Mouse (Mus musculus) kidney, postnatal 0 days (tissue): Measurements from ENCODE around the gene Mrpl2. TPM values are rescaled to one million over a fixed set of nuclear protein-coding genes. Genes with fewer than 3 reads are reported as not detected.
A peak's percentile ranks its signal among the peaks of the same experiment; 100 is the strongest.

Experiments used
- ATAC-seq: fragments of 200-750 bp; cut with Nextera tagmentation; replicated peaks from 2 replicates; pipeline ENCODE4 v1.8.0; 2017; ENCODE audit warnings: low read depth, moderate number of reproducible peaks, moderate TSS enrichment, moderate library complexity; ENCODE audit not compliant: low FRiP score
- DNase-seq: peaks from one replicate; pipeline ENCODE4 v3.0.0-alpha.2; 2016; ENCODE audit warnings: low spot score
- H3K27ac ChIP-seq: fragments of 300-500 bp; sonication (generic); 2 replicates; pipeline ENCODE4 v1.5.1; 2014; ENCODE audit warnings: mild to moderate bottlenecking
- H3K27me3 ChIP-seq: fragments of 300-500 bp; sonication (generic); 2 replicates; pipeline ENCODE4 v1.6.1; 2014; ENCODE audit warnings: low read length, mixed read lengths; ENCODE audit not compliant: insufficient read depth
- H3K36me3 ChIP-seq: fragments of 300-500 bp; sonication (generic); 2 replicates; pipeline ENCODE4 v1.6.1; 2014; ENCODE audit warnings: low read length, mixed read lengths; ENCODE audit not compliant: insufficient read depth
- H3K4me1 ChIP-seq: fragments of 300-500 bp; sonication (generic); replicated peaks from 2 replicates; pipeline ENCODE4 v1.6.1; 2014; ENCODE audit warnings: antibody characterized with exemption, low read length, mixed read lengths; ENCODE audit not compliant: insufficient read depth
- H3K4me2 ChIP-seq: fragments of 300-500 bp; sonication (generic); 2 replicates; pipeline ENCODE4 v1.6.1; 2014; ENCODE audit warnings: mild to moderate bottlenecking, low read length, moderate library complexity, mixed read lengths
- H3K4me3 ChIP-seq: fragments of 300-500 bp; sonication (generic); replicated peaks from 2 replicates; pipeline ENCODE4 v1.5.1; 2014; ENCODE audit warnings: low read depth, low read length
- H3K9ac ChIP-seq: fragments of 300-500 bp; sonication (generic); 2 replicates; pipeline ENCODE4 v1.6.1; 2014; ENCODE audit warnings: low read depth, low read length
- H3K9me3 ChIP-seq: fragments of 300-500 bp; sonication (generic); replicated peaks from 2 replicates; pipeline ENCODE4 v1.6.1; 2016; ENCODE audit warnings: low read length, inconsistent platforms, mixed read lengths
- CTCF ChIP-seq: IDR thresholded peaks from 2 replicates; pipeline ENCODE4 v1.5.1; 2016; ENCODE audit warnings: antibody characterized with exemption, low read depth, mild to moderate bottlenecking, moderate library complexity
- WGBS: fragments of 180-500 bp; shearing (Covaris S2); extraction: QIAGEN DNeasy Blood & Tissue Kit; methylation state at CpG from one replicate; pipeline ENCODE4 v1.1.7; 2014; 5-methylcytosine and 5-hydroxymethylcytosine counted together
- polyA plus RNA-seq: library from polyadenylated mRNA; unstranded; fragments of >200 nt; fragmentation: Nextera tagmentation; extraction: Ambion mirVana; gene quantifications from 2 replicates; pipeline ENCODE4 v1.2.1, GENCODE M21; 2015

Mrpl2 gene
- polyA plus RNA-seq, 1 experiment from 2014 or later = 144 TPM

DNA sequence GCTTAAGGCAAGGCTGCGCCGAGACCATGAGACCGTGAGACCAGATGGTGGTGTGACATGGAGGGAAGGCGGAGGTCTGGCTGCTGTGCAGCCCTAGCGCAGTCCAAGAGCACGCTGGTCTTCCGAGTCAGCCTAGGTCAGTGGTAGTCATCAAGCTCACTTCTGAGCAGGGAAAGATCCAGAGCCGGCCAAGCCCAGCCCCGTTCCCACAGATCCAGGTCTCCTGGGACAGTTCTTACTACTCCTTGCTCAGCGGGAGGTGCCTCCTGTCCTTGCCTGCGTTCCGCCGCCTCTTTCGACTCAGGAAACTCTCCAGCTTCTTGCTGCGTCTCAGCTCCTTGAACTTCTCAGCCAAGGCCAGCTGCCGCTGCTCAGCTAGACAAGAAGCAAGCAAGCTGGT is 21.7 kb downstream of the Mrpl2 start:
- no peaks in the 10 kb centered on the region for H3K27me3 ChIP-seq
- peaks cover 58% of the 10 kb centered on the region for H3K36me3 ChIP-seq
- no peak overlapping the region for H3K27ac ChIP-seq
- ATAC-seq (0 out of 2 replicates have a peak, but pooled peaks have one; percentile 37), DNase-seq (no peak)
- H3K9me3 ChIP-seq = no peaks in the 10 kb centered on the region
- no peak overlapping the region for H3K4me2 ChIP-seq
- 83% methylated on average over 16 of the region's 16 CpGs for WGBS
- no peak for TF ChIP-seq CTCF
- no peaks in the 10 kb centered on the region for H3K4me1 ChIP-seq
- no peak overlapping the region for H3K4me3 ChIP-seq
- H3K9ac ChIP-seq = no peak overlapping the region

DNA sequence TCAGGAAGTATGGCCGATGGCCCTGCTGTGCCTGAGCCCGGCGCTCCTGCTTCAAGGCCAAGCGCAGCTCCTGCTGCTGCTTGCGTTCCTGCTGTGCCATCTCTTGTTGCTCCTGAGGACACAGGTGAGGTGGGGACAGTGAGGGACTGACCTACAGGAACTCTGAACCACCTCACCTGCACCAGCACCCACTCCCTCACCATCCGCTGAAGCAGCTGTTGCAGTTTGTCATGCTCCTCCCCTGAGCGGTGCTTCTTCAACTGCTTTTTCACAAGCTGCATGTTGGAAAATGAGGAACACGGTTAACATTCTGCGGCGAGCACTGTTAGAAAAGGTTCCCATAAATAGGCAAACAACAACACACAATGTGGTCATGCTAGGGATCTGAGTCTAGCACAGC is 23.9 kb downstream of the Mrpl2 start:
- peaks cover 11% of the 10 kb centered on the region; the same call in 1 of the 2 replicates for H3K4me1 ChIP-seq
- no peak for TF ChIP-seq CTCF
- H3K36me3 ChIP-seq = peaks cover 37% of the 10 kb centered on the region
- no peak overlapping the region for H3K27ac ChIP-seq
- H3K4me3 ChIP-seq = no peak overlapping the region
- no peaks in the 10 kb centered on the region for H3K9me3 ChIP-seq
- ATAC-seq = no peak
- no peak for DNase-seq
- H3K9ac ChIP-seq = no peak overlapping the region
- WGBS = 95% methylated on average over 10 of the region's 10 CpGs
- H3K27me3 ChIP-seq = no peaks in the 10 kb centered on the region
- no peak overlapping the region for H3K4me2 ChIP-seq

DNA sequence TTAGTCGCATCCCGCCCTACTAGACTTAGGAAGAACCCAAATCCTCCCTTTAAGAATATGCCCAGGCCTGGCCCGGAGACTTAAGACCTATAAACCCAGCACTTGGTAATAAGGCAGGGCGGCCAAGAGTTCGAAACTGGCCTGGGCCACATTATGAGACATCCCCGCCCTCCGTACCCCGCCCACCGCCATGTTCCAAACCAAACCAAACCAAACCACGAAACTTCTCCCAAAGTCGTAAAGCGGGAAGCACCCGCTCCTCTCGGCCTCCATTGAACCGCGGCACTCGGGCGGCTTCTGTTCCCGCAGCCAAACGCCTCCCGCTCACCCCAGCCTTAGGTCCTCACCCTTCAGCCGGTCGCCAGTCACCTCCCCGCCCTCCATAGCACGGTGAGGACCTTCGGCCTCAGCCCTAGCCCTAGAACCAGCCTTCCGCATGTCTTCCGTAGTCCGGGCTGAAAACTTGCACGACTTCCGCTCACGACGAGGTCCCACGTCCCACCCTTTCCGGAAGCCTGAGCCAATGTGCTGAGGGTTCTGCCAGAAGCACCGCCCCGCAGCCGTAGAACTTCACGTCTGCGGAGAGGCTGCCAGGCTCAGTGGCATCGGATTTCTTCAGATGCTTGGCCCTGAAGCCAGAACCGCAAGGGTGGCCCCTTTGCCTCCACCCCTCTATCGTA is 28.0 kb downstream of the Mrpl2 start, which contains the start of gene Rrp36:
TSS of gene Rrp36 (minus strand) at position 503 of the 680 bp plus-strand sequence.
- peak within 1 kb of the TSS; percentile 81 for H3K4me3 ChIP-seq
- H3K9ac ChIP-seq = peak within 1 kb of the TSS; percentile 83
- H3K27me3 ChIP-seq = no peaks in the 10 kb centered on the region
- no peak for TF ChIP-seq CTCF
- DNase-seq (peak; percentile 98), ATAC-seq (peak; percentile 84)
- peaks cover 20% of the 10 kb centered on the region; the same call in 1 of the 2 replicates for H3K4me1 ChIP-seq
- H3K4me2 ChIP-seq = peak within 1 kb of the TSS; percentile 72
- H3K9me3 ChIP-seq = no peaks in the 10 kb centered on the region
- H3K36me3 ChIP-seq = peaks cover 36% of the 10 kb centered on the region
- peak within 1 kb of the TSS; percentile 91 for H3K27ac ChIP-seq
- under 1% methylated on average over 43 of the region's 43 CpGs for WGBS

DNA sequence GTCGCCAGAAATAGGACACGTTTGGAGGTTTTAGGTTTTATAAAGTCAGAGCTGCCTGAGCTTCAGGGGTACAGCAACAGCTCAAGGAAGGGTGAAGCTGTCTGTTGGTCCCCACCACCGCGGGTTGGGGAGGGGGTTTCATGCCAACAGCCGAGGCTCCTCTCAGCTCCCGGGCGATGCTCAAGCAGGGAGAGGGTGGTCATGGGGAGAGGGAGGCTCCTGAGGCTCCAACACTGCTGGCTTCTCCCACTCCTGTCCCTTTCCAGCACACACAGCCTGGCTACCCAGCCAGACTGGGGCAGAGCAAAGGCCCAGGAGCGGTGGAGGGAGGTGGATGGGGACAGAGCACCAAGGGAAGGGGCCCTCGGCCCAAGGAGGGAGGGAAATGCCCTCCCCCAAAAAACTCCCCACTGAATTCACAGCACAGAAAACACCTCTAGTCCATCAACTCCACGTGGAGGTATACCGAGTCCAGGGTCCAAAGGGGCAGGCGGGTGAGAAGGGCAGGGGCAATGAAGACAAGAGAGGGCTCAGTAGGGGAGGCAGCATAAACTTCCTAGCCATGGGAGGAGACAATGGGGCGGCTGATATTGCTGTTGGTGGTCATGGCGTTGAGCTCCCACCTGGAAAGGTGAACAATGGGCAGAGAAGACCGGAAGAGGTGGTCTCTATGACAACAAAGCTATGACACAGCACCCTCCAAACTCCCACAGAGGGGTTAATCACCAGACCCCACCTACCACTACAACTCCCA is 28.7 kb downstream of the Mrpl2 start:
- ATAC-seq (peak; percentile 18; the same call in 1 of the 2 replicates), DNase-seq (no peak)
- WGBS = 18% methylated on average over 15 of the region's 15 CpGs
- peak overlapping the region; percentile 81 for H3K4me3 ChIP-seq
- H3K4me2 ChIP-seq = peak overlapping the region; percentile 72
- no peaks in the 10 kb centered on the region for H3K27me3 ChIP-seq
- H3K9me3 ChIP-seq = no peaks in the 10 kb centered on the region
- H3K36me3 ChIP-seq = peaks cover 30% of the 10 kb centered on the region
- no peak for TF ChIP-seq CTCF
- H3K4me1 ChIP-seq = peaks cover 27% of the 10 kb centered on the region; the same call in 1 of the 2 replicates
- H3K9ac ChIP-seq = peak overlapping the region; percentile 83
- H3K27ac ChIP-seq = peak overlapping the region; percentile 91

DNA sequence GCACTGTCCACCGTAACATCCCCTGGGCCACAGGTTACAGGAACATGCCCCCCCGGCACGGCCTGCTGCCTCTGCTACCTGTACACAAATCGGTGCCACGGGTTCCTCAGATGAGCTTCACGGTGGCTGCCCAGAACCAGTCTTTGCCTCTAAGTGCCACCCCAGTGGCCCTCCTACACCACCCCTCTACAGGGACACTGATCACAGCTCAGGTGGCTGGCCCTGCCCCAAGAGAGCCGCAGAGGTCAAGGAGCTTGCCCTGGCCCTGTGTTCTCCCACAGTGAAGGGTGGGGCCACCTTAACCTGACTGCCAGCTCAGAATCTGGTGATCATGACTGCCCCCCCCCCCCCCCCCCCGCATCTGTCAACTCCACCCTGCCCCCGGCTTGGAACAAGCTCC is 32.4 kb downstream of the Mrpl2 start, which contains the start of gene Mea1:
TSS of gene Mea1 (plus strand) at position 378 of the 400 bp plus-strand sequence.
- H3K9me3 ChIP-seq = no peaks in the 10 kb centered on the region
- H3K27me3 ChIP-seq = no peaks in the 10 kb centered on the region
- DNase-seq (no peak), ATAC-seq (no peak)
- peak within 1 kb of the TSS; percentile 73 for H3K4me2 ChIP-seq
- H3K4me3 ChIP-seq = peak within 1 kb of the TSS; percentile 57
- H3K9ac ChIP-seq = peak within 1 kb of the TSS; percentile 66; the same call in 1 of the 2 replicates
- peak within 1 kb of the TSS; percentile 78; the same call in 1 of the 2 replicates for H3K27ac ChIP-seq
- peaks cover 32% of the 10 kb centered on the region for H3K36me3 ChIP-seq
- WGBS = 63% methylated on average over 8 of the region's 9 CpGs
- TF ChIP-seq CTCF = no peak
- peaks cover 31% of the 10 kb centered on the region; the same call in 1 of the 2 replicates for H3K4me1 ChIP-seq

DNA sequence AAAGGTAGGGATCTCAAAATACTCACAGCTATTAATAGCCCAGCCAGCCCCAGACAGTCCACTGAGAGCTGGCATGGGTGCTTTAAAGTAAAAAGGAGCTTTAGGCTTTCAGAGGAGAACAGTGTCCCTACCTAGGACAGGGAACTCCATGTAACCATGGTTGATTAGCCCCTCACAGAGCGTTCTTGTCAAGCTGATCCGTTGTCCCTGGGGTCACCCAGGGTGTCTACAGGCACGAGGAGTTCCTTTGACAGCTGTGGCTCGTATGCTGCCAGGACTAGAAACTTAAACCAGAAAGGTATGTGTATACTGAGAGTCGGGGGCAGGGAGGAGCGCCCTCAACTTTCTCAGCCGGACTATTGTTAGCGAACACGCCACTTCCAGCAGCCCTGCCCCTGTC is 32.9 kb downstream of the Mrpl2 start:
- no peak for ATAC-seq
- Histone ChIP-seq H3K27ac (peak overlapping the region; percentile 47; the same call in 1 of the 2 replicates), H3K36me3 (peaks cover 37% of the 10 kb centered on the region), H3K4me3 (no peak overlapping the region), H3K27me3 (no peaks in the 10 kb centered on the region), H3K9me3 (no peaks in the 10 kb centered on the region), H3K4me1 (peaks cover 29% of the 10 kb centered on the region; the same call in 1 of the 2 replicates), H3K4me2 (peak overlapping the region; percentile 73), H3K9ac (peak overlapping the region; percentile 66; the same call in 1 of the 2 replicates)
- peak; percentile 23 for DNase-seq
- no peak for TF ChIP-seq CTCF
- WGBS = 35% methylated on average over 9 of the region's 9 CpGs
